Mouse (Mus musculus) forebrain, embryonic 14.5 days (tissue): ENCODE results near the gene Fibp. TPM values are rescaled to one million over a fixed set of nuclear protein-coding genes. Genes with fewer than 3 reads are reported as not detected.

Source experiments
- ATAC-seq: fragments of 200-750 bp; cut with Nextera tagmentation; 2 replicates; pipeline ENCODE4 v1.8.0; 2017; ENCODE audit warnings: mild to moderate bottlenecking, moderate library complexity
- DNase-seq: peaks from one replicate; pipeline ENCODE4 v3.0.0-alpha.2; 2015; ENCODE audit warnings: low spot score
- H3K27ac ChIP-seq: fragments of 300-500 bp; sonication (generic); 2 replicates; pipeline ENCODE4 v1.5.1; 2014; ENCODE audit warnings: low read depth, mild to moderate bottlenecking, control low read depth, low read length, moderate library complexity
- H3K27me3 ChIP-seq: fragments of 300-500 bp; sonication (generic); replicated peaks from 2 replicates; pipeline ENCODE4 v1.6.1; 2014; ENCODE audit warnings: low read length, control low read depth, mixed read lengths; ENCODE audit not compliant: control insufficient read depth, insufficient read depth
- H3K36me3 ChIP-seq: fragments of 300-500 bp; sonication (generic); 2 replicates; pipeline ENCODE4 v1.6.1; 2014; ENCODE audit warnings: low read length, control low read depth; ENCODE audit not compliant: control insufficient read depth, insufficient read depth
- H3K4me1 ChIP-seq: fragments of 300-500 bp; sonication (generic); 2 replicates; pipeline ENCODE4 v1.6.1; 2014; ENCODE audit warnings: antibody characterized with exemption, low read length, control low read depth; ENCODE audit not compliant: control insufficient read depth, insufficient read depth
- H3K4me2 ChIP-seq: fragments of 300-500 bp; sonication (generic); 2 replicates; pipeline ENCODE4 v1.6.1; 2014; ENCODE audit warnings: mild to moderate bottlenecking, control low read depth, low read length
- H3K4me3 ChIP-seq: fragments of 300-500 bp; sonication (generic); 2 replicates; pipeline ENCODE4 v1.5.1; 2014; ENCODE audit warnings: low read depth, low read length, control low read depth
- H3K9ac ChIP-seq: fragments of 300-500 bp; sonication (generic); 2 replicates; pipeline ENCODE4 v1.6.1; 2014; ENCODE audit warnings: mild to moderate bottlenecking, low read length, control low read depth, moderate library complexity
- H3K9me3 ChIP-seq: fragments of 300-500 bp; sonication (generic); replicated peaks from 2 replicates; pipeline ENCODE4 v1.6.1; 2016; ENCODE audit warnings: low read length, control low read depth, mixed read lengths; ENCODE audit not compliant: control insufficient read depth
- WGBS: fragments of 180-500 bp; shearing (Covaris S2); extraction: QIAGEN DNeasy Blood & Tissue Kit; methylation state at CpG from one replicate; pipeline ENCODE4 v1.1.7; 2014; 5-methylcytosine and 5-hydroxymethylcytosine counted together
- polyA plus RNA-seq: library from polyadenylated mRNA; unstranded; fragments of >200 nt; fragmentation: Nextera tagmentation; extraction: Ambion mirVana; gene quantifications from 2 replicates; pipeline ENCODE4 v1.2.1, GENCODE M21; 2014

The Fibp gene
- 153 and 167 TPM in 2 replicates for polyA plus RNA-seq

GRCm38 (mm10) chr19:5460465-5460911 is at the start of gene Fibp:
Gene Fibp (plus strand): TSS chr19:5460615.
- Histone ChIP-seq H3K9me3 (no peaks in the 10 kb centered on the region), H3K27me3 (no peaks in the 10 kb centered on the region), H3K4me2 (peak within 1 kb of the TSS; percentile 92), H3K4me1 (peaks cover 30% of the 10 kb centered on the region), H3K36me3 (peaks cover 33% of the 10 kb centered on the region), H3K9ac (peak within 1 kb of the TSS; percentile 80), H3K4me3 (peak within 1 kb of the TSS; percentile 81), H3K27ac (peak within 1 kb of the TSS; percentile 55)
- DNase-seq, result peak; percentile 94
- ATAC-seq, result peak; percentile 54
- WGBS, result 1% methylated on average over 32 of the region's 32 CpGs

- Histone ChIP-seq H3K27me3 (no peaks in the 10 kb centered on the region), H3K9ac (no peak overlapping the region), H3K9me3 (no peaks in the 10 kb centered on the region), H3K27ac (no peak overlapping the region), H3K4me3 (no peak overlapping the region), H3K4me2 (no peak overlapping the region), H3K4me1 (no peaks in the 10 kb centered on the region; the same call in 1 of the 2 replicates), H3K36me3 (no peaks in the 10 kb centered on the region)
- DNase-seq (no peak), ATAC-seq (no peak)
- WGBS, result 92% methylated on average over 5 of the region's 5 CpGs
These were observed 49.8 kb upstream of the Fibp start for GRCm38 (mm10) chr19:5410641-5411040.

GRCm38 (mm10) chr19:5411961-5412360 is 48.5 kb upstream of the Fibp start:
- 76% methylated on average over 5 of the region's 5 CpGs for WGBS
- DNase-seq, result no peak

GRCm38 (mm10) chr19:5413840-5414239 is 46.6 kb upstream of the Fibp start:
- no peak for DNase-seq
- Histone ChIP-seq H3K9ac (no peak overlapping the region), H3K27ac (no peak overlapping the region), H3K9me3 (no peaks in the 10 kb centered on the region), H3K4me2 (no peak overlapping the region), H3K4me3 (no peak overlapping the region), H3K36me3 (no peaks in the 10 kb centered on the region), H3K4me1 (no peaks in the 10 kb centered on the region), H3K27me3 (no peaks in the 10 kb centered on the region)
- no peak for ATAC-seq
- WGBS, result 74% methylated on average over 4 of the region's 4 CpGs

More at GRCm38 (mm10) chr19:5411961-5412360, 48.5 kb upstream of the Fibp start:
- ATAC-seq, result no peak
- Histone ChIP-seq H3K27ac (no peak overlapping the region), H3K4me2 (no peak overlapping the region), H3K9me3 (no peaks in the 10 kb centered on the region), H3K9ac (no peak overlapping the region), H3K4me3 (no peak overlapping the region), H3K27me3 (no peaks in the 10 kb centered on the region), H3K36me3 (no peaks in the 10 kb centered on the region), H3K4me1 (no peaks in the 10 kb centered on the region; the same call in 1 of the 2 replicates)

GRCm38 (mm10) chr19:5414534-5414957 is 45.9 kb upstream of the Fibp start:
- Histone ChIP-seq H3K9me3 (no peaks in the 10 kb centered on the region), H3K9ac (no peak overlapping the region), H3K36me3 (no peaks in the 10 kb centered on the region), H3K4me2 (no peak overlapping the region), H3K4me3 (no peak overlapping the region), H3K4me1 (no peaks in the 10 kb centered on the region), H3K27me3 (no peaks in the 10 kb centered on the region), H3K27ac (no peak overlapping the region)
- DNase-seq (no peak), ATAC-seq (no peak)
- 63% methylated on average over 2 of the region's 2 CpGs for WGBS

GRCm38 (mm10) chr19:5418750-5419466 is 41.5 kb upstream of the Fibp start:
- Histone ChIP-seq H3K27ac (no peak overlapping the region), H3K4me2 (no peak overlapping the region), H3K4me1 (peaks cover 7% of the 10 kb centered on the region), H3K9me3 (no peaks in the 10 kb centered on the region), H3K4me3 (no peak overlapping the region), H3K27me3 (no peaks in the 10 kb centered on the region), H3K36me3 (peaks cover 24% of the 10 kb centered on the region), H3K9ac (no peak overlapping the region)
- no peak for ATAC-seq
- DNase-seq, result no peak
- WGBS, result 93% methylated on average over 8 of the region's 8 CpGs

GRCm38 (mm10) chr19:5419630-5420029 is 40.8 kb upstream of the Fibp start:
- DNase-seq (no peak), ATAC-seq (no peak)
- Histone ChIP-seq H3K4me2 (no peak overlapping the region), H3K27ac (no peak overlapping the region), H3K36me3 (peaks cover 24% of the 10 kb centered on the region), H3K27me3 (no peaks in the 10 kb centered on the region), H3K4me3 (no peak overlapping the region), H3K9ac (no peak overlapping the region), H3K9me3 (no peaks in the 10 kb centered on the region), H3K4me1 (peaks cover 7% of the 10 kb centered on the region)
- 91% methylated on average over 9 of the region's 9 CpGs for WGBS

GRCm38 (mm10) chr19:5420579-5420978 is 39.8 kb upstream of the Fibp start:
- H3K9me3 ChIP-seq, result no peaks in the 10 kb centered on the region
- ATAC-seq, result no peak
- H3K4me3 ChIP-seq, result no peak overlapping the region
- DNase-seq, result no peak
- H3K9ac ChIP-seq, result no peak overlapping the region
- no peak overlapping the region for H3K4me2 ChIP-seq
- H3K27ac ChIP-seq, result no peak overlapping the region
- H3K36me3 ChIP-seq, result peaks cover 24% of the 10 kb centered on the region
- WGBS, result 94% methylated on average over 6 of the region's 6 CpGs
- no peaks in the 10 kb centered on the region for H3K27me3 ChIP-seq
- peaks cover 7% of the 10 kb centered on the region for H3K4me1 ChIP-seq

- no peaks in the 10 kb centered on the region for H3K27me3 ChIP-seq
- H3K4me2 ChIP-seq, result no peak overlapping the region
- H3K9ac ChIP-seq, result no peak overlapping the region
- no peak overlapping the region for H3K27ac ChIP-seq
- H3K9me3 ChIP-seq, result no peaks in the 10 kb centered on the region
- peaks cover 16% of the 10 kb centered on the region for H3K4me1 ChIP-seq
- DNase-seq, result no peak
- no peak overlapping the region for H3K4me3 ChIP-seq
- no peak for ATAC-seq
- 95% methylated on average over 5 of the region's 5 CpGs for WGBS
- peaks cover 33% of the 10 kb centered on the region for H3K36me3 ChIP-seq
These were observed 38.6 kb upstream of the Fibp start for GRCm38 (mm10) chr19:5421784-5422183.
